Mouse (Mus musculus) brain, embryonic 14.5 days (tissue): ENCODE measurements around the gene Phyhipl. TPM values are rescaled to one million over a fixed set of nuclear protein-coding genes. Genes with fewer than 3 reads are reported as not detected.

Source experiments
- DNase-seq: peaks from one replicate; pipeline ENCODE4 v3.0.0-alpha.2; 2011; ENCODE audit warnings: low read depth
- CTCF ChIP-seq: fragments of 200-500 bp; IDR thresholded peaks from 2 replicates; pipeline ENCODE4 v1.5.1; 2012; ENCODE audit warnings: inconsistent platforms, mild to moderate bottlenecking, moderate library complexity, borderline replicate concordance; ENCODE audit not compliant: insufficient read depth, insufficient read length; ENCODE audit errors: extremely low read depth
- POLR2A ChIP-seq: fragments of 200-500 bp; IDR thresholded peaks from 2 replicates; pipeline ENCODE4 v1.6.1; 2012; ENCODE audit warnings: mild to moderate bottlenecking, inconsistent platforms, borderline replicate concordance; ENCODE audit not compliant: poor library complexity, insufficient read depth, insufficient read length, severe bottlenecking; ENCODE audit errors: extremely low read depth
- polyA plus RNA-seq: library from polyadenylated mRNA; depleted of rRNA; stranded (reverse); fragments of >200 nt; gene quantifications from 2 replicates; pipeline ENCODE4 v1.2.3, GENCODE M21; 2012

Gene Phyhipl
- polyA plus RNA-seq, 1 experiment, result 102 TPM

DNA sequence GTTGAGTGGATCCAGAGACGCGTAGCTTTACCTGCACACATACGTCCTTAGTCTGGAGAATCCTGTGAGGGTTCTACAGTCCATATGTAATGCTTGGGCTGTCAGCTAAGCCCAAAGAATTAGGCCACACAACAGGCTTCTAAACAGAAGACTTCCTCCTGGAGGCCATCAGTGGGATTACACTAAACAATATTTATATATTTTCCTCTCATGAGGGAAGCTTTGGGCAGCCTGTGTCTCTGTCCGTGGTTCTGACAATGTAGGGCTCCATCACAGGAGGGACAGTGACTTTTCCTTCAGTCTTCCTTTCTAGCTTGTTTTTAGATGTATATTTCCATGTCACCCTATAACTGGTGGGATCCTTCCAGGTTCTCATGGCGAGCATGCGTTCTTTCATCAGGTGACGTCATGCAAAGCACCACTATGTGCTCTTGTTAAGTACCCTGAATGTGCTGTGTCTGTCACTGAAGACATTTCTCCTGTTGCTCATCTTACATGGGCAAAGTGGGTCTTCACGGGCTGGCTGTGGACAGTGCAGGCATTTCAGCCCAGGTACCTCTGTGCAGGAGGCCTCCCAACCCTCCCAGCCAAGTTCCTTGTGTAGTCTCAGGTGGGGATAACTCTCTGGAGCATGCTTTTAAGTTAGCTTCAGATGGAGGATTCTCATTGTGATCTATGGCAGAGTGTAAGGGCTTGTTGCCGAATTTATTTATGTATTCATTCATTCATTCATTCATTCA is 115.1 kb downstream of the Phyhipl start:
- no peak for TF ChIP-seq POLR2A
- TF ChIP-seq CTCF, result peak; percentile 27; the same call in 1 of the 2 replicates
- DNase-seq, result peak; percentile 43

DNA sequence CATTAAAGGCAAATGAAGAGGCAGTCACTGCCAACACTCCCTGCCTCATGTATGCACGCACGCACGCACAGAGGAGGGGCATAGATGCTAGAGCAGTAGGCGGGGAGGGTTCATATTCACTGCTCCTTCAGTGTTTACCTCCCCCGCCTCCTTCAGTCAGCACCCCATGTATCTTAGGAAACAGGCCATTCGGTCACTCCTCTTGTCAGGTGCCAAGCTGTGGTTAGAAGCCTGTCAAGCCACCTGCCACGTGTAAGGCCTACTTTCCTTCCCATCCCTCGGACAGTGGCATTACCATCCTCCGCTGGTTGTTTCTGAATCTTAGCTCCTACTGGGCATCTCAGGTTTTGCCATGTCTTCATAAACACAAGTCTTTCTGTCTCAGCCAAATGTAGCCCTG is 116.5 kb downstream of the Phyhipl start:
- no peak for DNase-seq
- TF ChIP-seq CTCF (no peak), POLR2A (no peak)

DNA sequence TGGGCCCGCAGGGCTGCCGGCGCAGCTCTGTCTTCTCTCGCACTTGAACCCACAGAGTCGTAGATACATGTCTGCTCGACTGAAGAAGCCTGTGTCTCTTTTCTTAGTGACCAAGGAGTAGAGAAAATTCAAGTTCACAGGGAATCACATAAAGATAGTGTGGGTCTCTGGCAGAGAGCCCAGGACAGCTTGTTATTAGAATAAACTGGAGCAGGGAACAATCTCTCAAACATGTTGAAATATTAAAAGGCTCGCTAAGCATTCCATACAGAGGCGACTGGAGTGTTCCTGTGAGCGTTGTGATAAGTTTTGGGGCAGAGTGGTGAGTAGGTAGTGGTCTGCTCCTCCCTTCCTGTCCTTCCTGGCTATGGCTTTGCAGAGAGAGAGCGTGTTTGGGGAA is 118.1 kb downstream of the Phyhipl start:
- TF ChIP-seq POLR2A (no peak), CTCF (no peak)
- DNase-seq, result no peak

DNA sequence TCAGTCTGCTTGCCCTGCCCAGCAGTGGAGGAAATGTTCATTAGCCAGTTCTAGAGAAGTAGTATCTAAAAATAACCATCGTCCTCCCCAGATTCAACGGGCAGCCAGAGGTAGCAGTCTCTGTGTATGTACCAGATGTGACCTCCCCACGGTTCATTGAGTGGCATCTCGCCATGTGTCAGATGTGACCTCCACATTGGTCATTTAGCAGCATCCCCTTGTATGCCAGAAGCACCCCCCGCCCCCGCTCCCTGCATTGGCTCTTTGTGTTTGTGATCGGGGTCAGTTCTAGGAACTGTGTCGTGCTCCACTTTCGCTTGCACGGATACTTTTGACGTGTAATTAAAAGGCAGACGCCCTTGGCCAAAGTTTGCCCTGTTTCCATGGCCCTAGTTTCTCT is 120.4 kb downstream of the Phyhipl start:
- DNase-seq, result no peak

DNA sequence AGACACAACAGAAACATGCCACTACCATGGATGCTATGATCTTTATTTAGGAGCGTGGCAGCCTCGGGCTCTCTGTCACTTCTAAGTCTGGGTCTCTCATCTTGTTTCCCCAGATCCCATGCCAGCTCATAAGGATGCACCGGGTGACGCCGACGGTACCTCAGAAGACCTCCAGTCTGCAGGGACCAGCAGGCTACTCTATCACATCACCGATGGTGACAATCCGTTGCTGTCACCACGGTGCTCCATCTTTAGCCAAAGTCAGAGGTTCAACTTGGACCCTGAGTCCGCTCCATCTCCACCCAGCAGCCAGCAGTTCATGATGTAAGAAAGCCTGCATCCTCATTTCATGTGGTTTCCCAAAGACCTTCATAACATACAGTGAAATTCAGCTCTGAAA is 121.2 kb downstream of the Phyhipl start:
- no peak for DNase-seq
- TF ChIP-seq POLR2A, result no peak
- TF ChIP-seq CTCF, result no peak

More for the DNA sequence above, 120.4 kb downstream of the Phyhipl start:
- TF ChIP-seq POLR2A (no peak), CTCF (no peak)

DNA sequence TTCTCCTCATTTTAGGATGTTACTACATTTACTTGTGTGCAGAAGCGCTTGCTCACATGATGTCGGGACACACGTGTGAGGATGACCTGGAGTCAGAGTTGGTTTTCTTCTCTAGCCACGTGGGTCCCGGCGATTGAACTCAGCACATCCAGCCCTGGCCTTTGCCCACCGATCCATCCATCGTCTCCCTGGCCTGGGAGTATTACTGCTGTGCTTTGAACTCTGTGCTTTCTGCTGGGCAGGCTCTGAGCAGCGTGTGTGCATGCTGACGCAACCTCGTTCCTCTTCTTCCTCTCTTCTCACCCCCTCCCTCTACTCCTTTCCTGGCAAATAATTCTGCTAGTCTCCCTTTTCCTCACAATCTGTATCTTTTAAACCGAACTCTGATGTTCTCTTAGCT is 121.8 kb downstream of the Phyhipl start:
- TF ChIP-seq CTCF (no peak), POLR2A (no peak)

DNA sequence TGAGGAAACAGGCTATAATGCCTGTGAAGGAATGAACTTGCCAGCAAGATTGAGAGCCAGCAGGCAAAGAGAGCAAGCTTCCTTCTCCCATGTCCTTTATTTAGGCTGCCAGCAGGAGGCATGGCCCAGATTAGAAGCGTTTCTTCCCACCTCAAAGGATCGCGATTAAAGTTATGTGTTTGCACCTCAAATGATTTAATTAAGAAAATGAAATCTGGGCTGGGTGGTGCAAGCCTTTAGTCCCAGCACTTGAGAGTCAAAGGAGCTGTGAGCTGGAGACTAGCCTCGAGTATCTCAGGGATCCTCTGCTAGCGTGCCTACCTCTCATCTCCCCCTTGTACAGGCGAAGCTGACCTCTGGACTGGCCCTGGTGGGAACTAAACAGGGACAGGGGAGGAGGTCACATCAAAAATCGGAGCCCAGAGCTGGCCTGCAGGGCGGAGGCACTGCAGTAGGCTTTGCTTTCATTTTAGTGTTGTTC is 122.4 kb downstream of the Phyhipl start:
- peak; percentile 24 for DNase-seq

More for the DNA sequence above, 121.8 kb downstream of the Phyhipl start:
- no peak for DNase-seq

DNA sequence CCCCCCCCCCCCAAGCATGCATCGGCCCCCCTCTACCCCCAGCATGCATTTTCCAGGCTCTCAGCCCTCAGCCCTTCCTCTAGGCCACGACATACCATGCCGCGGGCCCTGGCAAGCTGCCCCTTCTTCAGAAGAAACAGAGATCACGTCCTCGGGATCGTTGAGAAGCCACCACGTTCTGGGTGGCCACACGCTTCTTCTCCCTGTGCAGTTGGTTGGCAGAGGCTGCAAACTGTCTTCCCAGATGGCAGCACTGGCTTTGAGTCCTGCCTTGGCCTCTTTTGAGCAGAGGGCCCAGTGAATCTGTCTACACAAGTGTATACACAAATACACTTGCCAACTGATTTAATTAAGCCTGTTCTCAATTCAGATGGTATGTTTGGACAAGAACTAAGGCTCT is 123.5 kb downstream of the Phyhipl start:
- peak; percentile 84 for DNase-seq

More for the DNA sequence above, 122.4 kb downstream of the Phyhipl start:
- no peak for TF ChIP-seq CTCF
- TF ChIP-seq POLR2A, result no peak

DNA sequence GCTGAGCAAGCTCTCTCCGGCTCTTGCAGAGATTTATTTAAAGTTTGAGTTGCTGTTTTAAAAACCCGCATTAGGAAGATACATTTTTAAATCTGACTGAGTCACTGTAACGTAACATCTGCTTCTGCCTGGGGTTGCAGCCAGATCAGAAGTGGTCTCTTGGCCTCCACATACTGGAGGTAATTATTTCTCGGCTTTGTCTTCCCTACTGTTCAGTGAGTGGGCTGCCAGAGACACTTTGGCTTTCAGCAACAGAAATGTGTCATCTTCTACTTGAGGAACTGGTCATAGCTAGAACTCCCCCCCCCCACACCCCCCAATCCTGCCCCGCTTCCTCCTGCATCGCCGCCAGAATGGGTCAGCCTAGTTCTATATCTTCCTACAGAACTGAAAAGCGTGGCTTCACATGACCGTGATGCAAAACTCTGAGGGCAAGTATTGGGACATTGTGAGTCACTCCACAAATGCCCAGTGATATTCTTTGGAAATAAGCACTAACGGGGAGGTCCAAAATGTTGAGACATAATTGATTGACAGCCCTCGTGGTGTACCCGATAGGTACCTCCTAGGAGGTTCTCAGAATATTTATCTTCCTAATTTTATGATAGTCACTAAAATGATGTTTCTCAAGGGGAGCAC is 125.5 kb downstream of the Phyhipl start:
- DNase-seq, result peak; percentile 14
- TF ChIP-seq CTCF (no peak), POLR2A (no peak)

More for the DNA sequence above, 123.5 kb downstream of the Phyhipl start:
- TF ChIP-seq POLR2A (no peak), CTCF (no peak)

DNA sequence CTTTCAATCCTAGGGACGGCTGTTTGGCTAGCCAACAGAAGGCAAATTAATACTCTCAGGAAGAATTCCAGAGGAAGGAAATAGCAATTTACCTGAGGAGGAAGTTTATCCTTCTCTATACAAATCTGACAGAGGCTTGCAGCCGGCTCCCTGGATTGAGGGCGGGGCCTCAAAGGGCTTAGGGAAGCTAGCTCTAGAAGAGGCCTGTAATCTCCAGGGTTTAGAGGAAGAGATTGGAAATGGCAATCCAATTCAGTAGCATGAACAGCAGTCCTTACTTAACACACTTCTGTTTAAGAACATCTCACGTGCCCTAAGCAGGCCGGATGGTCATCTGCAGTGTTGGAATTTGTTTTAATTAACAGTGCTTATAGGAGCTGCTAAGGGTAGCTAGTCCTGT is 134.4 kb downstream of the Phyhipl start:
- peak; percentile 44 for DNase-seq
- TF ChIP-seq POLR2A (no peak), CTCF (no peak)
